In the genomic region with DNA sequence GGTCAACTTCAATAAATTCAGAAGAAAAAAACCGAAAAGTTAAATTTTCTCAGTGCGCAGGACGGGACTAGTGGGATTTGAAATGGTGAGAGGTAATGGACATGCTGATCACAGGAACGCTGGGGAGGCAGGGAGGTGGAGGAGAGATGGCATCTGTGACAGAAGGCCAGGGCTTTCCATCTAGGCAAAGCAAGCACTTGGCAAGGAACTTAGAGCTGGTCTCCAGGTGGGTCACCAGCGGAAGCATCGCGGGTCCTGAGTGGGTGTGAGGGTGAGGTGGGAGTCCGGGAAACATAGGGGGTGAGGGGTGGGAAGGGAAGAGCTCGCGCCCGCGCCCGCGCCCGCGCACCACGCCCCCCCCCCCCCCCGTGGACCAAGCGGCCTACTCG, we compare ENCODE assay signal across 8 mouse cellular contexts. TPM values are rescaled to one million over a fixed set of nuclear protein-coding genes. Genes with fewer than 3 reads are reported as not detected.
DNase-seq lines count a peak whose midpoint lies in the region; ATAC-seq lines count a peak whose summit lies in the region.

No protein-coding gene starts in this region.

- peak overlapping the region; percentile 89 for H3K4me3 ChIP-seq in erythroblast, embryonic 14.5 days (replicated peaks)
- H3K4me3 ChIP-seq in lung, embryonic 16.5 days (ENCODE audit: low read length), result peak overlapping the region; percentile 91
- H3K4me3 ChIP-seq in hindbrain, embryonic 11.5 days (ENCODE audit: low read depth, low read length), result peak overlapping the region; percentile 62

- 24% methylated on average over 8 of the region's 20 CpGs for WGBS in lung, embryonic 16.5 days
- WGBS in hindbrain, embryonic 11.5 days, result 27% methylated on average over 9 of the region's 20 CpGs

- no peak for DNase-seq in lung, postnatal 10 days
- DNase-seq in hindbrain, embryonic 11.5 days (ENCODE audit: low spot score), result no peak
- DNase-seq in lung, postnatal 36 days, result peak; percentile 15
- DNase-seq in MN1 (ENCODE audit: low spot score), result no peak
- no peak for DNase-seq in embryo, embryonic 11 days

- no peak for ATAC-seq in erythroblast, adult 5-6 weeks (replicated peaks; ENCODE audit: low FRiP score, poor library complexity, severe bottlenecking)
- no peak; the same call in 1 of the 2 replicates for ATAC-seq in lung, embryonic 16.5 days (ENCODE audit: low read depth)
- ATAC-seq in hindbrain, embryonic 11.5 days (ENCODE audit: low FRiP score), result peak; percentile 77

- H3K36me3 ChIP-seq in erythroblast, embryonic 14.5 days (ENCODE audit: control insufficient read depth), result no peaks in the 10 kb centered on the region; the same call in 1 of the 2 replicates
- H3K36me3 ChIP-seq in lung, embryonic 16.5 days (ENCODE audit: control insufficient read depth, insufficient read depth, low read length), result no peaks in the 10 kb centered on the region; the same call in 1 of the 2 replicates
- H3K36me3 ChIP-seq in hindbrain, embryonic 11.5 days (ENCODE audit: control insufficient read depth, insufficient read depth, low read length), result no peaks in the 10 kb centered on the region

- H3K4me1 ChIP-seq in erythroblast, embryonic 14.5 days (ENCODE audit: control insufficient read depth), result peaks cover 52% of the 10 kb centered on the region
- peaks cover 7% of the 10 kb centered on the region; the same call in 1 of the 2 replicates for H3K4me1 ChIP-seq in lung, embryonic 16.5 days (replicated peaks; ENCODE audit: control insufficient read depth, insufficient read depth, low read length)
- no peaks in the 10 kb centered on the region; the same call in 1 of the 2 replicates for H3K4me1 ChIP-seq in hindbrain, embryonic 11.5 days (replicated peaks; ENCODE audit: control insufficient read depth, insufficient read depth, low read length)

- peak overlapping the region; percentile 97 for H3K9ac ChIP-seq in lung, embryonic 16.5 days (ENCODE audit: low read length)
- H3K9ac ChIP-seq in hindbrain, embryonic 11.5 days (ENCODE audit: low read depth, low read length), result peak overlapping the region; percentile 96

- peak overlapping the region; percentile 71 for H3K4me2 ChIP-seq in lung, embryonic 16.5 days (ENCODE audit: low read depth, low read length)
- peak overlapping the region; percentile 41 for H3K4me2 ChIP-seq in hindbrain, embryonic 11.5 days (replicated peaks; ENCODE audit: low read depth, low read length)

- H3K27me3 ChIP-seq in erythroblast, embryonic 14.5 days (ENCODE audit: control insufficient read depth), result no peaks in the 10 kb centered on the region
- no peaks in the 10 kb centered on the region; the same call in 1 of the 2 replicates for H3K27me3 ChIP-seq in lung, embryonic 16.5 days (ENCODE audit: control insufficient read depth, insufficient read depth, low read depth, low read length)
- H3K27me3 ChIP-seq in hindbrain, embryonic 11.5 days (ENCODE audit: control insufficient read depth, insufficient read depth, low read length), result no peaks in the 10 kb centered on the region

- H3K27ac ChIP-seq in lung, embryonic 16.5 days (ENCODE audit: low read length), result peak overlapping the region; percentile 85
- peak overlapping the region; percentile 25; the same call in 1 of the 2 replicates for H3K27ac ChIP-seq in hindbrain, embryonic 11.5 days (ENCODE audit: low read depth, low read length)

- H3K9me3 ChIP-seq in erythroblast, embryonic 14.5 days (ENCODE audit: control insufficient read depth, low read length), result no peaks in the 10 kb centered on the region
- no peaks in the 10 kb centered on the region for H3K9me3 ChIP-seq in lung, embryonic 16.5 days (ENCODE audit: control insufficient read depth, low read length)
- H3K9me3 ChIP-seq in hindbrain, embryonic 11.5 days (ENCODE audit: control insufficient read depth, low read length), result no peaks in the 10 kb centered on the region

RNA-seq across cellular contexts. Expression of gene Eid1, which starts 0.3 kb away (rescaled TPM):
- 4.5 TPM in 2 replicates for polyA plus RNA-seq in erythroblast, embryonic 14.5 days (2012)
- 32.4 and 46.3 TPM in 2 replicates for total RNA-seq in erythroblast, adult 5-6 weeks (2015; ENCODE audit: low replicate concordance)
- total RNA-seq in erythroblast, adult 5-6 weeks (2017; ENCODE audit: low replicate concordance), result 39.1 and 39.9 TPM in 2 replicates
- polyA plus RNA-seq in lung, embryonic 16.5 days (2015; fragmentation: Nextera tagmentation; extraction: Ambion mirVana), result 101 and 105 TPM in 2 replicates
- 314 and 320 TPM in 2 replicates for polyA plus RNA-seq in hindbrain, embryonic 11.5 days (2014; fragmentation: Nextera tagmentation; extraction: Ambion mirVana)

RNA-seq across cellular contexts. Expression of gene Cep152, which starts 47.6 kb away (rescaled TPM):
- polyA plus RNA-seq in erythroblast, embryonic 14.5 days (2012), result 0.24 and 0.27 TPM in 2 replicates
- total RNA-seq in erythroblast, adult 5-6 weeks (2015; ENCODE audit: low replicate concordance), result 2.1 and 3.8 TPM in 2 replicates
- total RNA-seq in erythroblast, adult 5-6 weeks (2017; ENCODE audit: low replicate concordance), result 11.1 and 18.4 TPM in 2 replicates
- polyA plus RNA-seq in lung, embryonic 16.5 days (2015; fragmentation: Nextera tagmentation; extraction: Ambion mirVana), result 8.6 and 9.6 TPM in 2 replicates
- polyA plus RNA-seq in hindbrain, embryonic 11.5 days (2014; fragmentation: Nextera tagmentation; extraction: Ambion mirVana), result 7.6 and 9.9 TPM in 2 replicates

RNA-seq across cellular contexts. Expression of gene Shc4, which starts 51.4 kb away (rescaled TPM):
- polyA plus RNA-seq in erythroblast, embryonic 14.5 days (2012), result 0.02 and 0.03 TPM in 2 replicates
- total RNA-seq in erythroblast, adult 5-6 weeks (2015; ENCODE audit: low replicate concordance), result 0.38 and 1.3 TPM in 2 replicates
- total RNA-seq in erythroblast, adult 5-6 weeks (2017; ENCODE audit: low replicate concordance), result 1.1 and 2.7 TPM in 2 replicates
- 1.2 TPM in 2 replicates for polyA plus RNA-seq in lung, embryonic 16.5 days (2015; fragmentation: Nextera tagmentation; extraction: Ambion mirVana)
- polyA plus RNA-seq in hindbrain, embryonic 11.5 days (2014; fragmentation: Nextera tagmentation; extraction: Ambion mirVana), result 1.8 and 2.6 TPM in 2 replicates

Comparison
In these comparisons a context has a peak if more than half of its experiments do, and no peak if none do; other contexts are left out.
1. RNA of gene Eid1, which starts 0.3 kb away (polyA plus RNA-seq): 314 to 320 TPM in hindbrain, embryonic 11.5 days and 101 to 105 TPM in lung, embryonic 16.5 days; 4.5 TPM in erythroblast, embryonic 14.5 days; every median in the first group is over 10 times any median in the second.
2. Peak in every context shown above with its lines, with median percentiles within 50 percentile points of each other: H3K4me3 ChIP-seq.